Mouse (Mus musculus) CH12.LX (cell line): Measurements from ENCODE around the gene Cox6b2.

Source experiments
- CTCF ChIP-seq, 2 experiments: IDR thresholded peaks in 1 of 2; conservative IDR thresholded peaks in 1 of 2; 2 replicates each; pipeline ENCODE4 v1.5.1; 2011 to 2012; ENCODE audit warnings: low read depth in 2 of 2, low read length in 2 of 2, improper control_type of control experiment in 1 of 2, inconsistent platforms in 1 of 2, mild to moderate bottlenecking in 1 of 2, moderate library complexity in 1 of 2
- GABPA ChIP-seq: IDR thresholded peaks from 2 replicates; pipeline ENCODE4 v1.6.1; 2012; ENCODE audit warnings: low read depth, low read length, improper control_type of control experiment, inconsistent platforms; ENCODE audit not compliant: insufficient replicate concordance
- JUND ChIP-seq: conservative IDR thresholded peaks from 2 replicates; pipeline ENCODE4 v1.6.1; 2011; ENCODE audit warnings: low read depth, low read length, improper control_type of control experiment
- MAX ChIP-seq: IDR thresholded peaks from 2 replicates; pipeline ENCODE4 v1.6.1; 2011; ENCODE audit warnings: low read length, improper control_type of control experiment
- MEF2A ChIP-seq: IDR thresholded peaks from 2 replicates; pipeline ENCODE4 v1.6.1; 2014; ENCODE audit warnings: low read depth, mild to moderate bottlenecking, inconsistent platforms, low read length, improper control_type of control experiment, borderline replicate concordance
- MYC ChIP-seq: IDR thresholded peaks from 2 replicates; pipeline ENCODE4 v1.6.1; 2011; ENCODE audit warnings: low read depth, mild to moderate bottlenecking, improper control_type of control experiment, low read length
- POLR2A ChIP-seq: IDR thresholded peaks from 2 replicates; pipeline ENCODE4 v1.6.1; 2011; ENCODE audit warnings: low read depth, mild to moderate bottlenecking, improper control_type of control experiment, low read length
- POLR2AphosphoS2 ChIP-seq: IDR thresholded peaks from 2 replicates; pipeline ENCODE4 v1.6.1; 2011; ENCODE audit warnings: low read depth, low read length, improper control_type of control experiment
- RCOR1 ChIP-seq: conservative IDR thresholded peaks from 2 replicates; pipeline ENCODE4 v1.6.1; 2012; ENCODE audit warnings: low read depth, mild to moderate bottlenecking, inconsistent platforms, low read length, improper control_type of control experiment
- SIN3A ChIP-seq: IDR thresholded peaks from 2 replicates; pipeline ENCODE4 v1.6.1; 2012; ENCODE audit warnings: low read length, improper control_type of control experiment, inconsistent platforms
- UBTF ChIP-seq: IDR thresholded peaks from 2 replicates; pipeline ENCODE4 v1.6.1; 2012; ENCODE audit warnings: low read depth, mild to moderate bottlenecking, inconsistent platforms, low read length, improper control_type of control experiment, moderate library complexity
- USF1 ChIP-seq: IDR thresholded peaks from 2 replicates; pipeline ENCODE4 v1.6.1; 2014; ENCODE audit warnings: low read depth, mild to moderate bottlenecking, inconsistent platforms, low read length, improper control_type of control experiment
- ZC3H11A ChIP-seq: IDR thresholded peaks from 2 replicates; pipeline ENCODE4 v1.6.1; 2012; ENCODE audit warnings: low read depth, mild to moderate bottlenecking, inconsistent platforms, low read length, improper control_type of control experiment
- ZKSCAN1 ChIP-seq: IDR thresholded peaks from 2 replicates; pipeline ENCODE4 v1.6.1; 2012; ENCODE audit warnings: low read depth, inconsistent platforms, low read length, improper control_type of control experiment, borderline replicate concordance

DNA sequence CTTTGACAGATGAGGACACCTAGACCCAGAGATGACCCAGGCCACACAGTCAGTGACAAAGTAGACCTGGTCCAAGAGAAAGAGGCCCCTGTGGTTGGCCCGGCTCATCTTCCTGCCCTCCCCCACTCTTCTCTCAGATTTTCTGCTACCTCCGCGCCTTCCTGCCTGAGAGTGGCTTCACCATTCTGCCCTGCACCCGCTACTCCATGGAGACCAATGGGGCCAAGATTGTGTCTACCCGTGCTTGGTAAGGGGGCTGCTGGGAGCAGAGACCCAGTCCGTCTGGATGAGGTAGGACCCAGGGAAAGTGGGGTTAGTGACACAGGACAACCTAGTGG, 10.4 kb downstream of the Cox6b2 start:
- no peak for TF ChIP-seq CTCF (conservative IDR thresholded peaks at IDR 0.05 in 1 of 2, IDR thresholded peaks at IDR 0.05 in 1 of 2; ENCODE audit: low read depth in 2 of 2, low read length in 2 of 2)
- no peak for TF ChIP-seq POLR2A
- TF ChIP-seq MEF2A: no peak
- no peak for TF ChIP-seq SIN3A
- no peak for TF ChIP-seq JUND
- no peak for TF ChIP-seq USF1
- no peak for TF ChIP-seq ZKSCAN1
- no peak for TF ChIP-seq UBTF
- no peak for TF ChIP-seq MYC
- TF ChIP-seq POLR2AphosphoS2: no peak
- TF ChIP-seq GABPA: no peak
- no peak for TF ChIP-seq MAX
- no peak for TF ChIP-seq RCOR1
- TF ChIP-seq ZC3H11A: no peak
